Mouse (Mus musculus) megakaryocyte, embryonic 14.5 days (primary cell): ENCODE data around the gene Rarres2. TPM values are rescaled to one million over a fixed set of nuclear protein-coding genes. Genes with fewer than 3 reads are reported as not detected.

Experiments used
- H3K27me3 ChIP-seq: replicated peaks from 2 replicates; pipeline ENCODE3; 2012; ENCODE audit warnings: inconsistent platforms
- H3K36me3 ChIP-seq: replicated peaks from 2 replicates; pipeline ENCODE3; 2012; ENCODE audit warnings: low read length, inconsistent platforms, mixed read lengths
- H3K4me1 ChIP-seq: 2 replicates; pipeline ENCODE4 v1.6.1; 2012; ENCODE audit warnings: inconsistent platforms
- H3K4me3 ChIP-seq: replicated peaks from 2 replicates; pipeline ENCODE3; 2012; ENCODE audit warnings: moderate library complexity, mild to moderate bottlenecking, inconsistent platforms
- H3K9me3 ChIP-seq: 2 replicates; pipeline ENCODE4 v1.6.1; 2012; ENCODE audit warnings: inconsistent platforms
- FLI1 ChIP-seq: IDR thresholded peaks from 2 replicates; pipeline ENCODE4 v1.6.1; 2012; ENCODE audit warnings: low read length, inconsistent platforms, mixed read lengths
- GATA1 ChIP-seq: IDR thresholded peaks from 3 replicates; pipeline ENCODE4 v1.6.1; 2012; ENCODE audit warnings: mixed read lengths, low read length, inconsistent platforms, borderline replicate concordance
- polyA plus RNA-seq: library from polyadenylated mRNA; stranded (reverse); fragments of >175 nt; gene quantifications from 2 replicates; pipeline ENCODE4 v1.2.3, GENCODE M21; 2012; ENCODE audit warnings: low replicate concordance; ENCODE audit not compliant: insufficient read depth

Gene Rarres2
- polyA plus RNA-seq, 1 experiment: not detected

DNA sequence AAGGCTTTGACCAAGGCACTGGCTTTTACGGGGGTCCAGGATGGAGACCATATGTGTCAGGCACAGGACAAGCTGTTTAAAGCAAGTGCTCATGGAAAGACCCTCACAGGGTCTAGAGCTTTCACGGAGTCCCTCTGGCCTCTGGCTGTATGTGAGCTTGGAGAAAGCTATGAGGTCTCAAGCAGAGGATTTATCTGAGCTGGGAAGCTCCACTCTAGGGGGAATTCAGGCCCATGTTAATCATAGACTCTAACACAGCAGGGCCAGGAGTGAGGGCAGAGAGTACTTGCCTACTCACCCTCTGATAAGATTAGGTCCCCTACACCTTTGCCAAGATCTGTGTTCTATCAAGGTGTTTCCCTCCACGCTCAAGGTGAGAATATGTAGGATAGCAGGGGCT lies 30.0 kb downstream of the Rarres2 start:
- peaks cover 28% of the 10 kb centered on the region for H3K4me1 ChIP-seq
- no peak for TF ChIP-seq FLI1
- no peak for TF ChIP-seq GATA1
- H3K36me3 ChIP-seq: no peaks in the 10 kb centered on the region
- no peak overlapping the region for H3K4me3 ChIP-seq
- H3K9me3 ChIP-seq: no peaks in the 10 kb centered on the region
- peaks cover 13% of the 10 kb centered on the region for H3K27me3 ChIP-seq

DNA sequence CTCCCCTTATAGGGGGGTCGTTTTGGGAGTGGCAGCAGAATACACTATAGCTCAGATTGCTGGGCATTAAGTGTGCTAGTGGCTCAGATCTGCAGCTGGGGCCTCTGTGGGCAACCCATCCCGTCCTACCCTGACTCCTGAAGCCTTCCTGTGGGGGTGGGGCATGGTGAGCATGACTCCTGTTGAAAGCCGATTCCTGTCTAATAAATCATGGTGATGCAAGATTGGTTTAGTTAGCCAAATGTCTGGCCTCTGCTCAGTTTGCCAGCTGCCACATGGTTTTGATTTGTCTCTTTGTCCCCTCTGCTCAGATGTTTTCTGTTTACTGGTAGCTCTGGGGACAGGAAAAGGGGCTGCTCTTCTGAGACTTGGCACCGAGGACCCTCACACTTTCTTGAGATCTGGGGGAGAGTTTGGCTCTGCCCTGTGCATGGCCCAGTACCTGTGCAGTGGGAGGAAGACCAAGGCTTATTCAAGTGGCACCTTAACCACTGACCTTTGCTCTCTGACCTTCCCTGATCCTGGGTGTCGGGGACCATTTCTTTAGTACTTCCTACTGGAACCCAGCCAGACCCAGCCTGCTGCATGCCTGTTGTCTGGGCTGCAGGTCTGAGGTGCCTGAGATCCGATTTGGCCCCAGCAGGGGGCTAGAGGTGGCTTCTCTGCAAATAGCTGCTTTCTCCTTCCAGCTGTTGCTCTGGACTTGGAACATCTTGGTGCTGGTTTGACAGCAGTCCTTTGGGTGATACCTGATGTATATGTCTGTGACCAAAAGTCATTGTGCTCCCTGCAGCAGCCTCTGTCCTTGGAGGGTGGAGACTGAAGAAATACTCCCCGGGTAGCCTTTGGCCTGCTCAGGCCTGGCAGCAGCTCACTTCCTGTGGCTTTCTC lies 30.8 kb downstream of the Rarres2 start:
- peaks cover 21% of the 10 kb centered on the region for H3K27me3 ChIP-seq
- TF ChIP-seq FLI1 (no peak), GATA1 (no peak)

DNA sequence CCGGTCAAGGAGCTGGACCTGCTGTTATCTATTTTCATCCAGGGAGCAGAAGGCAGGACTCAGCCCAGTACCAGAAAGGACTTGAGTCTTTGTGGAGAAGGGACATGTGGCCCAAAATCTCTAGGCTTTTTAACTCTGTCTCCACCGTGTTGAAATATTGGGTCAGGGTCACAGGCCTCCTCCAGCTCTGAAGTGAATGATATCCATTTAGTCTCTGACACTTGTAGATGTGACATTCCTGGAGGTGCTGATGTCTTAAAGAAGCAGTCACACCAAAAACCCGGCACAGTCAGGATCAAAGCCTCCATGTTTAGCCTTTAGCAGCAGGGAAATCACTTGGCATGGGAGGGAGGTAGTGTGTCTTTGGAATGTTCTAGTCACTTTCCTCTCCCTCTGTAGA lies 31.9 kb downstream of the Rarres2 start:
- Histone ChIP-seq H3K27me3 (peaks cover 30% of the 10 kb centered on the region), H3K4me3 (no peak overlapping the region), H3K4me1 (peaks cover 42% of the 10 kb centered on the region), H3K9me3 (no peaks in the 10 kb centered on the region), H3K36me3 (no peaks in the 10 kb centered on the region)
- TF ChIP-seq GATA1 (no peak), FLI1 (no peak)

More for the DNA sequence above, 30.8 kb downstream of the Rarres2 start:
- H3K4me3 ChIP-seq: no peak overlapping the region
- H3K9me3 ChIP-seq: no peaks in the 10 kb centered on the region
- no peaks in the 10 kb centered on the region for H3K36me3 ChIP-seq
- H3K4me1 ChIP-seq: peaks cover 36% of the 10 kb centered on the region

DNA sequence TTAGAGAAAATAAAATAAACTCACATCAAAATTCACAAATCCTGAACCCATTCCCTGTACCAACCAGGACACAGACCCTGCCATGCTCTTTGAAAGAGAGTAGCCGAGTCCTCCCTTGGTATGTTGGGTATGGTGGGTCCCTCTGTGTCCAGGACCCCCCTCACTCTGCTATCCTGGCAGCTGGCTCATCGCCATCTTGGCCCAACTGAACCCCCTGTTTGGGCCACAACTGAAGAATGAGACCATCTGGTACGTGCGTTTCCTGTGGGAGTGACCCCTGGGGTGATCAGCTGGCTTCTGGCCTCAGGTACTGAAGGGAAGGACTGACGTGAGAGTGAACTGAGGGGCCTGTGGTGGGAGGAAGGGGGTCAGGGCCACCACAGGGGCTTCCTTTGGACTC lies 32.7 kb downstream of the Rarres2 start:
- no peaks in the 10 kb centered on the region for H3K9me3 ChIP-seq
- peaks cover 42% of the 10 kb centered on the region for H3K4me1 ChIP-seq
- H3K27me3 ChIP-seq: peaks cover 37% of the 10 kb centered on the region
- no peaks in the 10 kb centered on the region for H3K36me3 ChIP-seq
- no peak overlapping the region for H3K4me3 ChIP-seq
- TF ChIP-seq FLI1 (no peak), GATA1 (no peak)

DNA sequence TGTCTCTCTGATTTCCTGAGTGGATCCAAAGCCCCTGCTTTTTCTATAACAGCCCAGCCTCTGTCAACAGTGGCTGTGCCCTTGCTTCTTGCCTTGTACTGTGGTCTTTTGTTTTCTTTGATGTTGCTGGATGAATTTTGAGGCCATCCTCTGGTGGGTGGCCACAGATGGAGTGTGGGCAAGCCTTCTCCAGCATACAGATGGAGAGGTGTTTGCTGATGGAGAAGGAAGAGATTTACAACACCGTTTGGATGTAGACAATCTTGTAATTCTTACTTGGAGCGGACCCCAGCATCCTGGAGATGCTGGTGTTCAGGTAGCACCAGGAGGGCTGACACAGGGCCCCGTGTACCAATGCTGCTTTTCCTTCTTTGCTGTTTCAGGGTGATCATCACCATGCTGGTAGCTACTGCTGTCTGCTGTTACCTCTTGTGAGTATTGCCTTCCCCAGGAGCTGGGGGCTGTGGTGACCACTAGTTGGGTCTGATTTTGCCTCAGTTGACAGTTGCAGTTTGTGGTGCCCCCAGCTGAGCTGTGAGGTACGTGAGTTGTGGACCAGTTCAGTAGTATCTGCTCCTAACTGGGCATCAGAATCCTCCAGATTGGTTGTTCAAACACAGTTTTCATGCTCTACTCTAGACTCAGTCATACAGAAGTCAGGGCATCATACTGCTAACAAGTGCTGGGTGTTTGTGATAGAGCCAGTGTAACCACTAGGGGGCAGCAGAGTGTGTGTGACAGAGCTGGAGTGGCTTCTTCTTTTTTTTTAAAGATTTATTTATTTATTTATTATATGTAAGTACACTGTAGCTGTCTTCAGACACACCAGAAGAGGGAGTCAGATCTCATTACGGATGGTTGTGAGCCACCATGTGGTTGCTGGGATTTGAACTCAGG lies 33.5 kb downstream of the Rarres2 start:
- Histone ChIP-seq H3K36me3 (no peaks in the 10 kb centered on the region), H3K4me1 (peaks cover 42% of the 10 kb centered on the region), H3K4me3 (no peak overlapping the region), H3K9me3 (no peaks in the 10 kb centered on the region), H3K27me3 (peaks cover 44% of the 10 kb centered on the region)
- TF ChIP-seq FLI1 (no peak), GATA1 (no peak)

DNA sequence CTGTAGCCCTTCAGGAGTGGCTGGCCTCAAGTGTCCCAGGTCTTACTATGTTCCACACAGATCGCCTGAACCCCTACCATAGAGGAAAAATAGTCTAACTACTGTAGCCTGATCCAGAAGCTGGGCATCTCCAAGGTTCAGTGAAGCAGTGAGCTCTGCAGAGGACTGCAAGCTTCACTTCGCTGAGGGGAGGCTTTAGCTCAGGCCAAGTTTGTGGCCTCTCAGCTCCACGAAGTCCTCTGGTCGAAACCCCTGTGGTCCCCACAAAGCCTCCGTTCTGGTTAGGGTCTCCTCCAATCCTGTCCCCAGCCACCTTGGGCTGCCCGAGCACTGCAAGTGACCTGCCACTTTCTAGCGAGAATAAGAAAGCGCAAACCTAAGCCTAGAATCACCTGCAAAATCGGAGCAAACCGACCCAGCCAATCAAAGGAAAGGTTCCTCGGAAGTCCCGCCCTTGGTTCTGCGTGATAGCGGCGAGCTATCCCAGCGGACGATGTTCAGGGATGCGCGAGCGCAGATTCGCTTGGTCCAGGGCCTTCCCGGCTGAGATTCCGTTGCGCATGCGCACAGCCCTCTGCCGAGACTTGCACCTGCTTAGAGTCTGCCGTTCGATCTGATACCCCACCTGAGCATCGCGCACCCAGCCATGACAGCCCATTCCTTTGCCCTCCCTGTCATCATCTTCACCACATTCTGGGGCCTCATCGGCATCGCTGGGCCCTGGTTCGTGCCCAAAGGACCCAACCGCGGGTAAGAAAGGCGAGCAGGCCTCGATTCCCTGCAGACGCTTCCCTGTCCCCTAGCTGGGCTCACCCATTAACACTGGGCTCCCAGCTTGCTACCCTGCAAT lies 35.3 kb downstream of the Rarres2 start, which contains the start of gene Atp6v0e2:
Gene Atp6v0e2, plus strand, starts transcription at position 511 of the 850 bp plus-strand sequence.
- Histone ChIP-seq H3K9me3 (no peaks in the 10 kb centered on the region), H3K4me1 (peaks cover 39% of the 10 kb centered on the region), H3K36me3 (peaks cover 6% of the 10 kb centered on the region), H3K27me3 (peaks cover 61% of the 10 kb centered on the region), H3K4me3 (peak within 1 kb of the TSS; percentile 89)
- TF ChIP-seq GATA1 (no peak), FLI1 (no peak)

DNA sequence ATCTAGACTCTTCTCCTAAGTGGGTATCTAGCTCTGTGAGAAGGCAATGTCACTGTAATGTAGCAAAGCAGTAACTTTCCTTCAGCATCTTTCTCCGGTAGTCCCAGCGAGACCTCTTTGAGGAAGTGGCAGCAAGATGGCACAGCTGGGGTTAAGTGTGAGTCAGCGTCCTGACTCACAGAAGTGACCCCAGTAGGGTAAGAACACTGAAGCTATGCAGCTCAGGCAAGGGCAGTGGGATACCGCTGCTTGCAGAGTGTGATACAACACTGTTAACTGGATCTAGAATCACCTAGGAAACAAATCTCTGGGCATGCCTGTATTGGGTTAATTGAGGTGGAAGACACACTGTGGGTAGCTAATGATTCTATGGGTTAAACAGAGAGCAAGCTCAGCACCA lies 36.5 kb downstream of the Rarres2 start:
- Histone ChIP-seq H3K36me3 (peaks cover 13% of the 10 kb centered on the region), H3K9me3 (no peaks in the 10 kb centered on the region), H3K27me3 (peaks cover 73% of the 10 kb centered on the region), H3K4me3 (no peak overlapping the region), H3K4me1 (peaks cover 36% of the 10 kb centered on the region)
- TF ChIP-seq FLI1: no peak
- no peak for TF ChIP-seq GATA1

DNA sequence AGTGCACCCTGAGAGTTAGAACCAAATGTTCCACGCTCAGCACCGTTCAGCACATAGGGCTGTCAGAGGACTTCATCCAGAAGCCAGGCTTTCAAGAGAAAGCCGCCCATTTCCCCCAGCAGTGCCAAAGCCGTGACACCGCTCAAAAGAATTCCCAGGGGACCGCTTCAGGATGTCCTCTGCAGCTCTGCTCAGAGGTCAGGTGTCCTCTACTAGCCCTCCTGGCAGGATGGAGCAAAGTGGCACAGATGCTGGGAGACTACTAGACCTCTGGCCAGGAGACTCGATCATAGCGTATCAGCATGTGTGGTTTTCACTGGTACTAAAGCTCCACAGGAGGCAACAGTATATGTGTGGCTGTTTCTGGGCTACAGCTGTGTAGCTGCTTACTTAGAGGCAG lies 37.7 kb downstream of the Rarres2 start:
- Histone ChIP-seq H3K4me1 (peaks cover 47% of the 10 kb centered on the region), H3K9me3 (no peaks in the 10 kb centered on the region), H3K27me3 (peaks cover 85% of the 10 kb centered on the region), H3K36me3 (peaks cover 13% of the 10 kb centered on the region), H3K4me3 (no peak overlapping the region)
- TF ChIP-seq FLI1: no peak
- TF ChIP-seq GATA1: no peak

DNA sequence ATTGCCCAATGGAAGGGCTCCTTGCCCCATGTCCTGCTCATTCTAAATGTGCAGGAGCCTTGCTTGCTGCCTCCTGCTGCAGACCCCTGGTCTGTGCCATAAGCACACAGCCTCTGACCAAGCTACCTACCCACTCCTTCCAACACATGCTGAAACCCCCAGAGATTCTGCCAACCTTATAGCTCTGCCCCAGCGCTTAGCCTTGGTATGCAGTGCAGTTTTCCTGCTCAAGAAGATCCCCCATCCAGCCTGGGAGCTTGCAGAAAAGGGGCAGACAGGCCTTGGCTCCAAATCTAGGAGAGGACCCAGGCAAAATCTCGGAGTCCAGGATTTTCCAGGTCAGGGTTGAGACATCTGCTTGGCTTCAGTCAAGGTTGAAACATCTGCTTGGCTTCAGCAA lies 39.1 kb downstream of the Rarres2 start:
- TF ChIP-seq FLI1: no peak
- no peak for TF ChIP-seq GATA1

More for the DNA sequence above, 39.1 kb downstream of the Rarres2 start:
- H3K36me3 ChIP-seq: peaks cover 21% of the 10 kb centered on the region
- H3K4me1 ChIP-seq: peaks cover 54% of the 10 kb centered on the region
- no peaks in the 10 kb centered on the region for H3K9me3 ChIP-seq
- peaks cover 95% of the 10 kb centered on the region for H3K27me3 ChIP-seq
- no peak overlapping the region for H3K4me3 ChIP-seq
